Mouse (Mus musculus) CH12F3 (cell line): ENCODE results near the gene Carns1.
"Not testable (repeated sequence)": the region's sequence is repeated elsewhere in the genome, so short reads cannot be mapped to it uniquely, and the experiment has no call there.

Experiments
- in situ Hi-C: fragments of 300-500 bp; cut with MboI; formaldehyde crosslinking; loops from 2 replicates; pipeline ENCODE4 v1.14.3; 2020; ENCODE audit warnings: low sequenced_read_pairs

Gene Carns1

GRCm38 (mm10) chr19:4150567-4151487 is 24.5 kb downstream of the Carns1 start:
- in situ Hi-C loops, result no loop called here

GRCm38 (mm10) chr19:4149764-4150461 is 25.4 kb downstream of the Carns1 start:
- in situ Hi-C loops, result no loop called here

GRCm38 (mm10) chr19:4149283-4149682 is 26.0 kb downstream of the Carns1 start:
- in situ Hi-C loops, result no loop called here

- in situ Hi-C loops, result no loop called here
Measured at GRCm38 (mm10) chr19:4148819-4149218, 26.5 kb downstream of the Carns1 start.

- in situ Hi-C loops, result no loop called here
Measured at GRCm38 (mm10) chr19:4148491-4148806, 26.8 kb downstream of the Carns1 start, which contains the start of gene Coro1b. Gene Coro1b, plus strand, starts transcription at chr19:4148619.

- in situ Hi-C loops, result no loop called here
Measured at GRCm38 (mm10) chr19:4147782-4148490, 27.3 kb downstream of the Carns1 start.

GRCm38 (mm10) chr19:4147022-4147405 is 28.3 kb downstream of the Carns1 start:
- in situ Hi-C loops, result no loop called here

- in situ Hi-C loops, result no loop called here
Measured at GRCm38 (mm10) chr19:4146366-4147021, 28.8 kb downstream of the Carns1 start.

- in situ Hi-C loops, result no loop called here
Measured at GRCm38 (mm10) chr19:4145936-4146335, 29.3 kb downstream of the Carns1 start.

- in situ Hi-C loops, result no loop called here
Measured at GRCm38 (mm10) chr19:4144550-4145498, 30.5 kb downstream of the Carns1 start.

GRCm38 (mm10) chr19:4143759-4144268 is 31.5 kb downstream of the Carns1 start, which contains the start of gene Cabp4:
Gene Cabp4, minus strand, starts transcription at chr19:4144033.
- in situ Hi-C loops, result no loop called here

GRCm38 (mm10) chr19:4142416-4143173 is 32.7 kb downstream of the Carns1 start:
- in situ Hi-C loops, result no loop called here

GRCm38 (mm10) chr19:4140147-4140546 is 35.1 kb downstream of the Carns1 start:
- in situ Hi-C loops, result no loop called here

- in situ Hi-C loops, result no loop called here
Measured at GRCm38 (mm10) chr19:4139446-4139845, 35.8 kb downstream of the Carns1 start, which contains the start of gene Gpr152. Gene Gpr152, plus strand, starts transcription at chr19:4139787.

- in situ Hi-C loops, result no loop called here
Measured at GRCm38 (mm10) chr19:4137913-4138312, 37.4 kb downstream of the Carns1 start.

GRCm38 (mm10) chr19:4136463-4136862 is 38.8 kb downstream of the Carns1 start:
- in situ Hi-C loops, result no loop called here

GRCm38 (mm10) chr19:4135963-4136345 is 39.3 kb downstream of the Carns1 start:
- in situ Hi-C loops, result not testable (repeated sequence)

- in situ Hi-C loops, result not testable (repeated sequence)
Measured at GRCm38 (mm10) chr19:4135229-4135962, 39.9 kb downstream of the Carns1 start.
